Mouse (Mus musculus) embryonic facial prominence, embryonic 14.5 days (tissue): ENCODE results near the gene Adam10. TPM values are rescaled to one million over a fixed set of nuclear protein-coding genes. Genes with fewer than 3 reads are reported as not detected.

Source experiments
- ATAC-seq: fragments of 200-750 bp; cut with Nextera tagmentation; 2 replicates; pipeline ENCODE4 v1.8.0; 2017; ENCODE audit warnings: low read depth, moderate number of reproducible peaks, moderate TSS enrichment
- DNase-seq: peaks from one replicate; pipeline ENCODE4 v3.0.0-alpha.2; 2015; ENCODE audit warnings: low spot score
- H3K27ac ChIP-seq: fragments of 300-500 bp; sonication (generic); replicated peaks from 2 replicates; pipeline ENCODE4 v1.5.1; 2014; ENCODE audit warnings: low read depth, mild to moderate bottlenecking, low read length, moderate library complexity
- H3K27me3 ChIP-seq: fragments of 300-500 bp; sonication (generic); replicated peaks from 2 replicates; pipeline ENCODE4 v1.6.1; 2014; ENCODE audit warnings: low read length; ENCODE audit not compliant: control insufficient read depth, insufficient read depth
- H3K36me3 ChIP-seq: fragments of 300-500 bp; sonication (generic); 2 replicates; pipeline ENCODE4 v1.6.1; 2014; ENCODE audit warnings: low read length, mixed read lengths; ENCODE audit not compliant: control insufficient read depth, insufficient read depth
- H3K4me1 ChIP-seq: fragments of 300-500 bp; sonication (generic); 2 replicates; pipeline ENCODE4 v1.6.1; 2014; ENCODE audit warnings: antibody characterized with exemption, low read length; ENCODE audit not compliant: control insufficient read depth, insufficient read depth
- H3K4me2 ChIP-seq: fragments of 300-500 bp; sonication (generic); 2 replicates; pipeline ENCODE4 v1.6.1; 2014; ENCODE audit warnings: low read depth, mild to moderate bottlenecking, low read length, moderate library complexity, mixed read lengths
- H3K4me3 ChIP-seq: fragments of 300-500 bp; sonication (generic); 2 replicates; pipeline ENCODE4 v1.5.1; 2014; ENCODE audit warnings: low read depth, mild to moderate bottlenecking, low read length
- H3K9ac ChIP-seq: fragments of 300-500 bp; sonication (generic); 2 replicates; pipeline ENCODE4 v1.6.1; 2014; ENCODE audit warnings: low read depth, mild to moderate bottlenecking, low read length, moderate library complexity, mixed read lengths
- H3K9me3 ChIP-seq: fragments of 300-500 bp; sonication (generic); 2 replicates; pipeline ENCODE4 v1.6.1; 2016; ENCODE audit warnings: low read length; ENCODE audit not compliant: control insufficient read depth
- WGBS: fragments of 180-500 bp; shearing (Covaris S2); extraction: QIAGEN DNeasy Blood & Tissue Kit; methylation state at CpG from one replicate; pipeline ENCODE4 v1.1.7; 2014; 5-methylcytosine and 5-hydroxymethylcytosine counted together
- microRNA-seq: library from miRNA; unstranded; fragments of <30 nt; microRNA quantifications from one replicate; pipeline ENCODE4, GENCODE M21; 2016; ENCODE audit warnings: borderline number of aligned reads
- polyA plus RNA-seq: library from polyadenylated mRNA; unstranded; fragments of >200 nt; fragmentation: Nextera tagmentation; extraction: Ambion mirVana; gene quantifications from 2 replicates; pipeline ENCODE4 v1.2.1, GENCODE M21; 2014

The Adam10 gene
- polyA plus RNA-seq, 1 experiment from 2014 or later: 63.5 TPM

GRCm38 (mm10) chr9:70807714-70808113, 128.9 kb downstream of the Adam10 start:
- no peak overlapping the region for H3K4me3 ChIP-seq
- DNase-seq: peak; percentile 56
- no peak overlapping the region for H3K9ac ChIP-seq
- ATAC-seq: peak; percentile 37; the same call in 1 of the 2 replicates
- no peak overlapping the region for H3K4me2 ChIP-seq
- H3K4me1 ChIP-seq: no peaks in the 10 kb centered on the region
- no peak overlapping the region for H3K27ac ChIP-seq
- 60% methylated on average over 11 of the region's 11 CpGs for WGBS
- no peaks in the 10 kb centered on the region for H3K36me3 ChIP-seq
- H3K9me3 ChIP-seq: no peaks in the 10 kb centered on the region
- no peaks in the 10 kb centered on the region for H3K27me3 ChIP-seq

GRCm38 (mm10) chr9:70812551-70812950, 133.8 kb downstream of the Adam10 start:
- Histone ChIP-seq H3K4me3 (no peak overlapping the region), H3K4me1 (no peaks in the 10 kb centered on the region), H3K27me3 (no peaks in the 10 kb centered on the region), H3K27ac (no peak overlapping the region), H3K36me3 (no peaks in the 10 kb centered on the region), H3K9ac (no peak overlapping the region), H3K9me3 (no peaks in the 10 kb centered on the region), H3K4me2 (no peak overlapping the region)
- DNase-seq (no peak), ATAC-seq (no peak)
- WGBS: 85% methylated on average over 12 of the region's 12 CpGs

GRCm38 (mm10) chr9:70816701-70817305, 138.0 kb downstream of the Adam10 start:
- WGBS: 66% methylated on average over 14 of the region's 14 CpGs
- Histone ChIP-seq H3K4me1 (no peaks in the 10 kb centered on the region), H3K36me3 (no peaks in the 10 kb centered on the region), H3K9ac (no peak overlapping the region), H3K27me3 (no peaks in the 10 kb centered on the region), H3K27ac (no peak overlapping the region), H3K4me3 (no peak overlapping the region), H3K4me2 (no peak overlapping the region), H3K9me3 (no peaks in the 10 kb centered on the region)
- no peak for ATAC-seq
- DNase-seq: no peak

GRCm38 (mm10) chr9:70817396-70817795, 138.6 kb downstream of the Adam10 start:
- Histone ChIP-seq H3K4me1 (no peaks in the 10 kb centered on the region), H3K9ac (no peak overlapping the region), H3K4me2 (no peak overlapping the region), H3K36me3 (no peaks in the 10 kb centered on the region), H3K27ac (no peak overlapping the region), H3K4me3 (no peak overlapping the region), H3K9me3 (no peaks in the 10 kb centered on the region), H3K27me3 (no peaks in the 10 kb centered on the region)
- DNase-seq (no peak), ATAC-seq (no peak)
- WGBS: 69% methylated on average over 1 of the region's 1 CpGs

- Histone ChIP-seq H3K4me3 (no peak overlapping the region), H3K27me3 (no peaks in the 10 kb centered on the region), H3K36me3 (no peaks in the 10 kb centered on the region), H3K4me1 (no peaks in the 10 kb centered on the region), H3K4me2 (no peak overlapping the region), H3K9ac (no peak overlapping the region), H3K27ac (no peak overlapping the region), H3K9me3 (no peaks in the 10 kb centered on the region)
- 67% methylated on average over 14 of the region's 14 CpGs for WGBS
- no peak for ATAC-seq
- no peak for DNase-seq
Observed at GRCm38 (mm10) chr9:70818739-70819138, 139.9 kb downstream of the Adam10 start.

- no peak overlapping the region for H3K9ac ChIP-seq
- no peak for ATAC-seq
- WGBS: 75% methylated on average over 3 of the region's 3 CpGs
- no peak overlapping the region for H3K4me3 ChIP-seq
- no peaks in the 10 kb centered on the region for H3K4me1 ChIP-seq
- H3K36me3 ChIP-seq: no peaks in the 10 kb centered on the region
- H3K27me3 ChIP-seq: no peaks in the 10 kb centered on the region
- DNase-seq: no peak
- no peak overlapping the region for H3K27ac ChIP-seq
- no peak overlapping the region for H3K4me2 ChIP-seq
- no peaks in the 10 kb centered on the region for H3K9me3 ChIP-seq
Observed at GRCm38 (mm10) chr9:70824103-70824502, 145.3 kb downstream of the Adam10 start.

- Histone ChIP-seq H3K36me3 (no peaks in the 10 kb centered on the region), H3K4me2 (no peak overlapping the region), H3K27me3 (no peaks in the 10 kb centered on the region), H3K9ac (no peak overlapping the region), H3K9me3 (no peaks in the 10 kb centered on the region), H3K27ac (no peak overlapping the region), H3K4me1 (no peaks in the 10 kb centered on the region), H3K4me3 (no peak overlapping the region)
- DNase-seq (no peak), ATAC-seq (no peak)
- WGBS: 69% methylated on average over 6 of the region's 6 CpGs
Observed at GRCm38 (mm10) chr9:70827911-70828310, 149.1 kb downstream of the Adam10 start.

Small RNA genes lying within 50 kb of the gene (microRNA-seq; reads per million reads assigned to microRNA genes)
- gene Gm25149: not detected

Other genes starting within 250 kb of the Adam10 start
- gene Rnf111, start 175.3 kb upstream of the Adam10 start, polyA plus RNA-seq: 24.6 and 25.7 TPM in 2 replicates
- 39.8 and 41.5 TPM in 2 replicates for gene Sltm, start 136.2 kb upstream of the Adam10 start, polyA plus RNA-seq
- 0.49 and 0.62 TPM in 2 replicates for gene Gm10642, start 22.7 kb upstream of the Adam10 start, polyA plus RNA-seq
- 15.3 and 15.5 TPM in 2 replicates for gene Mindy2, start 21.8 kb upstream of the Adam10 start, polyA plus RNA-seq